Mouse (Mus musculus) regulatory T cell (primary cell): ENCODE measurements around the gene Arl5a.

ENCODE experiments used
- in situ Hi-C: fragments of 300-600 bp; cut with MboI, MseI; formaldehyde crosslinking; loops from one replicate; pipeline ENCODE4 v1.15.1; 2025; ENCODE audit warnings: high pct_unique_total_duplicates

The Arl5a gene

GRCm38 (mm10) chr2:52423611-52424247 lies 972 bp downstream of the Arl5a start:
- in situ Hi-C loops: no loop called here

GRCm38 (mm10) chr2:52422871-52423610 lies 1.7 kb downstream of the Arl5a start:
- in situ Hi-C loops: no loop called here

- in situ Hi-C loops: no loop called here
These were observed 3.5 kb downstream of the Arl5a start for GRCm38 (mm10) chr2:52421197-52421596.

GRCm38 (mm10) chr2:52420001-52420710 lies 4.5 kb downstream of the Arl5a start:
- in situ Hi-C loops: no loop called here

- in situ Hi-C loops: loop anchor here (5.0 kb wide), 1 partner anchor 117 kb away; no protein-coding TSS in a partner anchor
These were observed 5.4 kb downstream of the Arl5a start for GRCm38 (mm10) chr2:52419295-52419694.

GRCm38 (mm10) chr2:52412524-52413037 lies 12.1 kb downstream of the Arl5a start:
- in situ Hi-C loops: loop anchor here (5.0 kb wide), 1 partner anchor 35 kb away; the partner anchor contains the start of gene Neb

GRCm38 (mm10) chr2:52406480-52406879 lies 18.2 kb downstream of the Arl5a start:
- in situ Hi-C loops: no loop called here

GRCm38 (mm10) chr2:52405238-52405637 lies 19.5 kb downstream of the Arl5a start:
- in situ Hi-C loops: no loop called here

- in situ Hi-C loops: no loop called here
These were observed 30.2 kb downstream of the Arl5a start for GRCm38 (mm10) chr2:52394529-52394928.

- in situ Hi-C loops: no loop called here
These were observed 34.2 kb downstream of the Arl5a start for GRCm38 (mm10) chr2:52390415-52390975.

- in situ Hi-C loops: no loop called here
These were observed 34.7 kb downstream of the Arl5a start for GRCm38 (mm10) chr2:52389975-52390374.

GRCm38 (mm10) chr2:52386451-52386850 lies 38.2 kb downstream of the Arl5a start:
- in situ Hi-C loops: no loop called here

- in situ Hi-C loops: no loop called here
These were observed 38.7 kb downstream of the Arl5a start for GRCm38 (mm10) chr2:52386037-52386436.

- in situ Hi-C loops: loop anchor here (5.0 kb wide), 1 partner anchor 33 kb away; no protein-coding TSS in a partner anchor
These were observed 45.8 kb downstream of the Arl5a start for GRCm38 (mm10) chr2:52378848-52379261.

- in situ Hi-C loops: loop anchor here (5.0 kb wide), 1 partner anchor 34 kb away; no protein-coding TSS in a partner anchor
These were observed 46.3 kb downstream of the Arl5a start, which contains the start of gene Neb for GRCm38 (mm10) chr2:52378448-52378804. Neb (minus strand) TSS chr2:52378474.

GRCm38 (mm10) chr2:52377706-52378447 lies 46.8 kb downstream of the Arl5a start:
- in situ Hi-C loops: loop anchor here (5.0 kb wide), 1 partner anchor 34 kb away; no protein-coding TSS in a partner anchor

GRCm38 (mm10) chr2:52374706-52375105 lies 50.0 kb downstream of the Arl5a start:
- in situ Hi-C loops: loop anchor here (5.0 kb wide), 1 partner anchor 38 kb away; no protein-coding TSS in a partner anchor

- in situ Hi-C loops: no loop called here
These were observed 52.2 kb downstream of the Arl5a start for GRCm38 (mm10) chr2:52372480-52372879.

GRCm38 (mm10) chr2:52372080-52372479 lies 52.6 kb downstream of the Arl5a start:
- in situ Hi-C loops: no loop called here

- in situ Hi-C loops: no loop called here
These were observed 53.6 kb downstream of the Arl5a start for GRCm38 (mm10) chr2:52371066-52371465.

GRCm38 (mm10) chr2:52369622-52370021 lies 55.1 kb downstream of the Arl5a start:
- in situ Hi-C loops: loop anchor here (10.0 kb wide), 1 partner anchor 835 kb away; no protein-coding TSS in a partner anchor
